Mouse (Mus musculus) thymus, adult 2 months (tissue): Measurements from ENCODE around the gene Dvl2.

Source experiments
- CTCF ChIP-seq: fragments of 200-500 bp; IDR thresholded peaks from 2 replicates; pipeline ENCODE4 v1.5.1; 2012; ENCODE audit warnings: mild to moderate bottlenecking, control low read depth, low read length, moderate library complexity, borderline replicate concordance; ENCODE audit not compliant: control insufficient read depth, poor library complexity, insufficient read depth; ENCODE audit errors: extremely low read depth
- POLR2A ChIP-seq: fragments of 200-500 bp; IDR thresholded peaks from 2 replicates; pipeline ENCODE4 v1.6.1; 2012; ENCODE audit warnings: mild to moderate bottlenecking, low read length, control low read depth, moderate library complexity; ENCODE audit not compliant: control insufficient read depth, poor library complexity, insufficient read depth; ENCODE audit errors: extremely low read depth

DNA sequence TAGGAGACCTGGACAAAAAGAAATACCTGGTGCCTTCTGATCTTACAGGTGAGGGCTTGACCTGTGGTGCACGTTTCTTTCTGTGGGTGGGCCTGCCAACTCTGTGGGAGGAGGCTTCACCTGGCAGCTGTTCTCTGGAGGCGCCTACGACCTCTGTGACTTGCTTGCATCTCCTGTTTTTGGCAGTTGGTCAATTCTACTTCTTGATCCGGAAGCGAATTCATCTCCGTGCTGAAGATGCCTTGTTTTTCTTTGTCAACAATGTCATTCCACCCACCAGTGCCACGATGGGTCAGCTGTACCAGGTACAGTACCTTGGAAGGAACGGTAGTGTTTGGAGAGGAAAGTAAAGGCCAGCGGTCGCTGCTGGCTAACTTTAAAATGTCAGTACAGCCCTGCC lies 8.0 kb upstream of the Dvl2 start:
- TF ChIP-seq CTCF = no peak
- TF ChIP-seq POLR2A = no peak
